In the genomic region with DNA sequence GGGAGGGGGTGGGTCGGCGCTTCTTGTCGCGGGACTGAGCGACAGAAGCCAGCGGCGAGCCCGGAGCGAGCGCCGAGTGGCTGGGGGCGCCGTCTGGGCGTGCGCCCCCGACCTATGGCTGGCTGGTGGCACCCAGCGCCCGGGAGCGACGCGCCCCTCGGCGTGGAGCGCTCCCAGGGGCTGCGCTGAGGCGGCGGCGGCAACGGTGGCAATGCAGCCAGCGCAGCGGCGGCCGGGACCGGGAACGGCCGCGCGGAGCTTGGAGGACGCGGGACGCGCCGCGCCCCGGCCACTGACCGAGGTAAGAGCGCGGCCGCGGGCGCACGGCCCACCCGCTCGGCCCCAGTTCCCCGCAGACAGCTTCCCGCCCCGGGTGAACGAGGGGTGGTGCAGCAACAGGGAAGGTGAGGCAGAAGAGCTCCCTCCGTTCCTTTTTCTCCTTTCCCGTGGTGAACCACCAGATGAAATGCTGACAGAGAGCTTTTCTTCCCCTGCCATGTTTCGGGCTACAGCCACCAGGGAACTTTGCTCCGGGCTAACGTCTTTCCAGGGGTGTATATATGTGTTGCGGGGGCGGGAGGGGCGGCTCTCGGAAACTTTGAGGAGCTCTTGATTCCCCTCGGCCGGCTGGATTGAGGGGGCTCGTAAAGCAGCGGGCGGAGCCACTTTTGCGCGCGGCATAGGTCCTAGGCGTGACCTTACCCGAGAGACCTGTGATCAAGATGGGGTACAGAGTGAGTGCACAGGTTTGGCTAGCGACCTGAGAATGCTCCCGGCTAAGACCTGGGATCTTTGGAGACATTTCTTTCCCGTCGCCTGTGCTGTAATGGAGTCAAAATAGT, we compare ENCODE assay signal across 8 mouse cellular contexts. TPM values are rescaled to one million over a fixed set of nuclear protein-coding genes. Genes with fewer than 3 reads are reported as not detected.
A peak's percentile ranks its signal among the peaks of the same experiment; 100 is the strongest.
DNase-seq lines count a peak whose midpoint lies in the region; ATAC-seq lines count a peak whose summit lies in the region.

Gene Kcnj12, plus strand, starts transcription at position 15 of the 842 bp plus-strand sequence.

- H3K9ac ChIP-seq in liver, embryonic 11.5 days (ENCODE audit: low read depth, low read length) = no peak within 1 kb of the TSS
- H3K9ac ChIP-seq in heart, embryonic 12.5 days = peak within 1 kb of the TSS; percentile 78
- H3K9ac ChIP-seq in limb, embryonic 13.5 days = peak within 1 kb of the TSS; percentile 50
- H3K9ac ChIP-seq in stomach, embryonic 16.5 days (ENCODE audit: low read length) = peak within 1 kb of the TSS; percentile 37; the same call in 1 of the 2 replicates

- no peak for ATAC-seq in liver, embryonic 11.5 days (replicated peaks; ENCODE audit: low FRiP score)
- no peak for ATAC-seq in heart, embryonic 12.5 days (ENCODE audit: insufficient number of reproducible peaks, low FRiP score)
- no peak for ATAC-seq in limb, embryonic 13.5 days (ENCODE audit: low FRiP score, low read depth)
- ATAC-seq in stomach, embryonic 16.5 days (ENCODE audit: insufficient read depth, low FRiP score) = no peak
- no peak for ATAC-seq in megakaryocyte progenitor cell, adult 5-6 weeks (replicated peaks; ENCODE audit: poor library complexity)

- peak within 1 kb of the TSS; percentile 70 for H3K4me2 ChIP-seq in liver, embryonic 11.5 days
- peak within 1 kb of the TSS; percentile 97 for H3K4me2 ChIP-seq in heart, embryonic 12.5 days
- peak within 1 kb of the TSS; percentile 99 for H3K4me2 ChIP-seq in limb, embryonic 13.5 days (replicated peaks)
- peak within 1 kb of the TSS; percentile 74 for H3K4me2 ChIP-seq in stomach, embryonic 16.5 days (ENCODE audit: low read depth, low read length)

- H3K27ac ChIP-seq in liver, embryonic 11.5 days (ENCODE audit: low read depth, low read length) = no peak within 1 kb of the TSS
- H3K27ac ChIP-seq in embryonic facial prominence, embryonic 10.5 days (replicated peaks) = peak within 1 kb of the TSS; percentile 68; the same call in 1 of the 2 replicates
- 0 out of 2 replicates have a peak within 1 kb of the TSS, but pooled peaks have one; percentile 3 for H3K27ac ChIP-seq in heart, embryonic 12.5 days (ENCODE audit: poor library complexity, severe bottlenecking)
- H3K27ac ChIP-seq in limb, embryonic 13.5 days = no peak within 1 kb of the TSS
- H3K27ac ChIP-seq in stomach, embryonic 16.5 days (ENCODE audit: low read length) = no peak within 1 kb of the TSS

- H3K27me3 ChIP-seq in liver, embryonic 11.5 days (replicated peaks; ENCODE audit: control insufficient read depth, insufficient read depth, low read length) = peaks cover 82% of the 10 kb centered on the region
- peaks cover 95% of the 10 kb centered on the region for H3K27me3 ChIP-seq in embryonic facial prominence, embryonic 10.5 days (replicated peaks; ENCODE audit: low read depth, poor library complexity, severe bottlenecking)
- H3K27me3 ChIP-seq in heart, embryonic 12.5 days (replicated peaks) = peaks cover 66% of the 10 kb centered on the region
- peaks cover 89% of the 10 kb centered on the region for H3K27me3 ChIP-seq in limb, embryonic 13.5 days
- H3K27me3 ChIP-seq in stomach, embryonic 16.5 days (ENCODE audit: control insufficient read depth, insufficient read depth, low read length) = peaks cover 56% of the 10 kb centered on the region

- peak within 1 kb of the TSS; percentile 46 for H3K4me3 ChIP-seq in liver, embryonic 11.5 days (ENCODE audit: low read depth, low read length)
- H3K4me3 ChIP-seq in embryonic facial prominence, embryonic 10.5 days = peak within 1 kb of the TSS; percentile 73
- peak within 1 kb of the TSS; percentile 75 for H3K4me3 ChIP-seq in heart, embryonic 12.5 days
- peak within 1 kb of the TSS; percentile 53 for H3K4me3 ChIP-seq in limb, embryonic 13.5 days
- H3K4me3 ChIP-seq in stomach, embryonic 16.5 days (replicated peaks; ENCODE audit: low read length) = peak within 1 kb of the TSS; percentile 51

- H3K36me3 ChIP-seq in liver, embryonic 11.5 days (ENCODE audit: control insufficient read depth, insufficient read depth, low read length) = no peaks in the 10 kb centered on the region
- H3K36me3 ChIP-seq in embryonic facial prominence, embryonic 10.5 days (replicated peaks) = no peaks in the 10 kb centered on the region
- H3K36me3 ChIP-seq in heart, embryonic 12.5 days = no peaks in the 10 kb centered on the region
- H3K36me3 ChIP-seq in limb, embryonic 13.5 days = no peaks in the 10 kb centered on the region
- H3K36me3 ChIP-seq in stomach, embryonic 16.5 days (ENCODE audit: control insufficient read depth, insufficient read depth, low read length) = no peaks in the 10 kb centered on the region

- H3K4me1 ChIP-seq in liver, embryonic 11.5 days (replicated peaks; ENCODE audit: control insufficient read depth, insufficient read depth, low read length) = no peaks in the 10 kb centered on the region
- H3K4me1 ChIP-seq in embryonic facial prominence, embryonic 10.5 days = peaks cover 57% of the 10 kb centered on the region
- H3K4me1 ChIP-seq in heart, embryonic 12.5 days (replicated peaks) = peaks cover 64% of the 10 kb centered on the region
- H3K4me1 ChIP-seq in limb, embryonic 13.5 days = peaks cover 26% of the 10 kb centered on the region
- H3K4me1 ChIP-seq in stomach, embryonic 16.5 days (ENCODE audit: control insufficient read depth, insufficient read depth, low read length) = peaks cover 3% of the 10 kb centered on the region; the same call in 1 of the 2 replicates

- no peaks in the 10 kb centered on the region for H3K9me3 ChIP-seq in liver, embryonic 11.5 days (ENCODE audit: control insufficient read depth, low read length)
- no peaks in the 10 kb centered on the region for H3K9me3 ChIP-seq in embryonic facial prominence, embryonic 10.5 days
- H3K9me3 ChIP-seq in heart, embryonic 12.5 days (replicated peaks) = no peaks in the 10 kb centered on the region
- no peaks in the 10 kb centered on the region for H3K9me3 ChIP-seq in limb, embryonic 13.5 days
- H3K9me3 ChIP-seq in stomach, embryonic 16.5 days (replicated peaks; ENCODE audit: control insufficient read depth, low read length) = no peaks in the 10 kb centered on the region

- DNase-seq in liver, embryonic 11.5 days (ENCODE audit: low spot score) = no peak
- DNase-seq in liver = no peak
- peak; percentile 58 for DNase-seq in embryonic facial prominence, embryonic 10.5 days (ENCODE audit: low spot score)
- DNase-seq in thymus, postnatal 4 days = no peak

- 2% methylated on average over 77 of the region's 81 CpGs for WGBS in liver, embryonic 11.5 days
- WGBS in embryonic facial prominence, embryonic 10.5 days = under 1% methylated on average over 81 of the region's 81 CpGs
- WGBS in heart, embryonic 12.5 days = under 1% methylated on average over 81 of the region's 81 CpGs
- WGBS in limb, embryonic 13.5 days = under 1% methylated on average over 78 of the region's 81 CpGs
- WGBS in stomach, embryonic 16.5 days = 1% methylated on average over 81 of the region's 81 CpGs

RNA-seq across cellular contexts. Expression of gene Kcnj12, which starts in this region (rescaled TPM):
- polyA plus RNA-seq in liver, embryonic 11.5 days (2014; fragmentation: Nextera tagmentation; extraction: Ambion mirVana) = not detected in 2 replicates
- polyA plus RNA-seq in embryonic facial prominence, embryonic 10.5 days (2016; fragmentation: Nextera tagmentation; extraction: Ambion mirVana) = 2.2 and 2.5 TPM in 2 replicates
- polyA plus RNA-seq in heart, embryonic 12.5 days (2016; fragmentation: Nextera tagmentation; extraction: Ambion mirVana) = 3.8 and 4.3 TPM in 2 replicates
- polyA plus RNA-seq in limb, embryonic 13.5 days (2015; fragmentation: Nextera tagmentation; extraction: Ambion mirVana) = 0.14 and 0.15 TPM in 2 replicates
- 0.41 and 0.93 TPM in 2 replicates for polyA plus RNA-seq in stomach, embryonic 16.5 days (2015; fragmentation: Nextera tagmentation; extraction: Ambion mirVana)
- not detected in 2 replicates for total RNA-seq in megakaryocyte progenitor cell, adult 5-6 weeks (2015)
- not detected in 2 replicates for total RNA-seq in megakaryocyte progenitor cell, adult 5-6 weeks (2017)

Comparison
In these comparisons a context has a peak if more than half of its experiments do, and no peak if none do; other contexts are left out.
1. H3K27ac ChIP-seq: peak in embryonic facial prominence, embryonic 10.5 days (single experiment) and heart, embryonic 12.5 days (single experiment); none in liver, embryonic 11.5 days (single experiment), limb, embryonic 13.5 days (single experiment) and stomach, embryonic 16.5 days (single experiment).
2. Peak in every context shown above with its lines, with median percentiles within 50 percentile points of each other: H3K4me2 ChIP-seq and H3K4me3 ChIP-seq.